Mouse (Mus musculus): ENCODE results near the gene Mtif3.

GRCm38 (mm10) chr5:146931904-146932553 is 31.6 kb downstream of the Mtif3 start:
- TF ChIP-seq CTCF (IDR thresholded peaks at IDR 0.05; ENCODE audit: low read depth) (no peak), EP300 (IDR thresholded peaks at IDR 0.05; ENCODE audit: low read depth) (no peak)
